Mouse (Mus musculus): ENCODE measurements at regions not wholly inside any gene's neighbourhood (a gene's known extent, or its start where the extent isn't known, plus 50 kb on each side); places are given as distances from the start of the nearest gene placed in this dataset.
"Not testable (repeated sequence)": the region's sequence is repeated elsewhere in the genome, so short reads cannot be mapped to it uniquely, and the experiment has no call there.

GRCm38 (mm10) chr9:5709480-5709879 is 364.2 kb downstream of the Casp12 start:
- in situ Hi-C loops (cut with MboI, MseI) = no loop called here

- in situ Hi-C loops (cut with MboI, MseI) = not testable (repeated sequence)
Observed at GRCm38 (mm10) chr9:5718585-5718984, 373.4 kb downstream of the Casp12 start.

DNA sequence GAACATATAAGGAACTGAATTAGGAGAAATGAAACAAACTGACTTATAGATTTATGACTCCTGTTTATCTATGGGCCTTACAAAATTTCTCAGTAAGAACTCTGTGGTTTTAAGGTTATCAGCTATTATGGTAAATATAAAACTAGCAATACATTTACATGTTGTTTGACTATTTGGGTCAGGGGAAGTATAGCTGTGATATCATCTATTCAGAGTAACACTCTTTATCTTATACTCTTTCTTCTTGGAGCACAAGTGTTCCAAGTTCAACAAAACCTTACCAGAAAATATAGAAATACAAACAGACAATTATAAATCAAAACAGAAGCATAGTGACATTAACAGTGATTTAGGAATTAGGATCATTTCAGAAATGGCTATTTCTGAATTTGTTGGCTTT is 383.6 kb downstream of the Casp12 start:
- in situ Hi-C loops (cut with MboI, MseI) = no loop called here

- in situ Hi-C loops (cut with MboI, MseI) = no loop called here
Observed at GRCm38 (mm10) chr9:5752686-5753301, 407.6 kb downstream of the Casp12 start.

GRCm38 (mm10) chr9:5753785-5754184 is 408.6 kb downstream of the Casp12 start:
- in situ Hi-C loops (cut with MboI, MseI) = no loop called here

- in situ Hi-C loops (cut with MboI, MseI) = no loop called here
Observed at GRCm38 (mm10) chr9:5761215-5761614, 407.2 kb upstream of the Pdgfd start.

GRCm38 (mm10) chr9:5769927-5770326 is 398.5 kb upstream of the Pdgfd start:
- in situ Hi-C loops (cut with MboI, MseI) = no loop called here

DNA sequence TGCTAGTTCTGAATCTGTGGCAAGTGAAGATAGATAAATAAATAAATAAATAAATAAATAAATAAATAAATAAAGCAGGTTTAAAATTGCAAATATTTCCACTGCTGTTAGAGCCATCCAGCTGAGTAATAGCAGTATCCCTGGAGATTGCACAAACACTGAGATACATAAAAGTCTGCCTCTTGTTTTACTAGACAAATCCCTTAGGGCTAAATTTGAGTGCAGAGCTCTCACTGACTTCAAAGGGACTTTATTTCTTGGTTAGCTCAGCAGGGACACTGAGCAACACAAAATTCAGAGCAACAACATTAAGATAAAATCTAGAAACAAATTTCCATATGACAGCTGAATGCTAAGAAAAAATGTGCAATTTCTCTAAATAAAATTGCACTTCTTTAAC is 397.2 kb upstream of the Pdgfd start:
- in situ Hi-C loops (cut with MboI, MseI) = no loop called here
